Mouse (Mus musculus) intestine, postnatal 0 days (tissue): ENCODE data around the gene Calhm2. TPM values are rescaled to one million over a fixed set of nuclear protein-coding genes. Genes with fewer than 3 reads are reported as not detected.

ENCODE experiments used
- ATAC-seq: fragments of 200-750 bp; cut with Nextera tagmentation; 2 replicates; pipeline ENCODE4 v1.8.0; 2017; ENCODE audit warnings: mild to moderate bottlenecking, moderate TSS enrichment, moderate library complexity
- H3K27ac ChIP-seq: fragments of 300-500 bp; sonication (generic); 2 replicates; pipeline ENCODE4 v1.5.1; 2014; ENCODE audit warnings: mild to moderate bottlenecking, low read depth, low read length, moderate library complexity
- H3K27me3 ChIP-seq: fragments of 300-500 bp; sonication (generic); replicated peaks from 2 replicates; pipeline ENCODE4 v1.6.1; 2014; ENCODE audit warnings: low read length, mixed read lengths; ENCODE audit not compliant: control insufficient read depth, insufficient read depth
- H3K36me3 ChIP-seq: fragments of 300-500 bp; sonication (generic); 2 replicates; pipeline ENCODE4 v1.6.1; 2014; ENCODE audit warnings: mild to moderate bottlenecking, moderate library complexity; ENCODE audit not compliant: control insufficient read depth, insufficient read depth
- H3K4me1 ChIP-seq: fragments of 300-500 bp; sonication (generic); replicated peaks from 2 replicates; pipeline ENCODE4 v1.6.1; 2014; ENCODE audit warnings: antibody characterized with exemption, low read length, mixed read lengths; ENCODE audit not compliant: control insufficient read depth, insufficient read depth
- H3K4me2 ChIP-seq: fragments of 300-500 bp; sonication (generic); replicated peaks from 2 replicates; pipeline ENCODE4 v1.6.1; 2014; ENCODE audit warnings: low read depth, mild to moderate bottlenecking, moderate library complexity
- H3K4me3 ChIP-seq: fragments of 300-500 bp; sonication (generic); 2 replicates; pipeline ENCODE4 v1.5.1; 2014; ENCODE audit warnings: low read depth, low read length
- H3K9ac ChIP-seq: fragments of 300-500 bp; sonication (generic); 2 replicates; pipeline ENCODE4 v1.6.1; 2014; ENCODE audit warnings: mild to moderate bottlenecking, low read depth, low read length
- H3K9me3 ChIP-seq: fragments of 300-500 bp; sonication (generic); 2 replicates; pipeline ENCODE4 v1.6.1; 2016; ENCODE audit warnings: mixed run types; ENCODE audit not compliant: control insufficient read depth
- CTCF ChIP-seq: sonication (generic); IDR thresholded peaks from 2 replicates; pipeline ENCODE4 v1.5.1; 2016; ENCODE audit warnings: low read depth, mild to moderate bottlenecking, control low read depth, antibody characterized with exemption, moderate library complexity
- WGBS: fragments of 180-500 bp; shearing (Covaris S2); extraction: QIAGEN DNeasy Blood & Tissue Kit; methylation state at CpG from one replicate; pipeline ENCODE4 v1.1.7; 2014; 5-methylcytosine and 5-hydroxymethylcytosine counted together
- polyA plus RNA-seq: library from polyadenylated mRNA; unstranded; fragments of >200 nt; fragmentation: Nextera tagmentation; extraction: Ambion mirVana; gene quantifications from 2 replicates; pipeline ENCODE4 v1.2.1, GENCODE M21; 2015

Gene Calhm2
- polyA plus RNA-seq, 1 experiment from 2014 or later = 2.6 TPM

GRCm38 (mm10) chr19:47067924-47068611 is 70.0 kb downstream of the Calhm2 start:
- no peaks in the 10 kb centered on the region for H3K27me3 ChIP-seq
- peak overlapping the region; percentile 75 for H3K4me2 ChIP-seq
- peak; percentile 43 for TF ChIP-seq CTCF
- H3K9me3 ChIP-seq = no peaks in the 10 kb centered on the region
- WGBS = under 1% methylated on average over 70 of the region's 72 CpGs
- H3K36me3 ChIP-seq = peaks cover 25% of the 10 kb centered on the region
- no peaks in the 10 kb centered on the region for H3K4me1 ChIP-seq
- H3K9ac ChIP-seq = peak overlapping the region; percentile 92
- H3K27ac ChIP-seq = peak overlapping the region; percentile 89
- peak overlapping the region; percentile 99 for H3K4me3 ChIP-seq
- peak; percentile 86 for ATAC-seq

GRCm38 (mm10) chr19:47067096-47067882 is 70.8 kb downstream of the Calhm2 start, which contains the start of gene Taf5:
TSS of gene Taf5 (plus strand) at chr19:47067746.
- H3K4me3 ChIP-seq = peak within 1 kb of the TSS; percentile 99
- TF ChIP-seq CTCF = peak; percentile 41
- ATAC-seq = peak; percentile 81
- H3K36me3 ChIP-seq = peaks cover 17% of the 10 kb centered on the region
- peak within 1 kb of the TSS; percentile 89 for H3K27ac ChIP-seq
- H3K9me3 ChIP-seq = no peaks in the 10 kb centered on the region
- WGBS = 9% methylated on average over 45 of the region's 49 CpGs
- peak within 1 kb of the TSS; percentile 92 for H3K9ac ChIP-seq
- peak within 1 kb of the TSS; percentile 75 for H3K4me2 ChIP-seq
- no peaks in the 10 kb centered on the region for H3K27me3 ChIP-seq
- H3K4me1 ChIP-seq = no peaks in the 10 kb centered on the region

- Histone ChIP-seq H3K4me1 (no peaks in the 10 kb centered on the region), H3K27me3 (no peaks in the 10 kb centered on the region), H3K9ac (no peak overlapping the region), H3K9me3 (no peaks in the 10 kb centered on the region), H3K4me2 (no peak overlapping the region), H3K36me3 (peaks cover 5% of the 10 kb centered on the region; the same call in 1 of the 2 replicates), H3K27ac (no peak overlapping the region), H3K4me3 (no peak overlapping the region)
- WGBS = 94% methylated on average over 3 of the region's 3 CpGs
- no peak for ATAC-seq
- peak; percentile 45 for TF ChIP-seq CTCF
Observed at GRCm38 (mm10) chr19:47065860-47066259, 72.2 kb downstream of the Calhm2 start.

GRCm38 (mm10) chr19:47057684-47058083 is 80.4 kb downstream of the Calhm2 start:
- Histone ChIP-seq H3K4me3 (no peak overlapping the region), H3K9me3 (no peaks in the 10 kb centered on the region), H3K27ac (no peak overlapping the region), H3K4me2 (no peak overlapping the region), H3K9ac (no peak overlapping the region), H3K36me3 (no peaks in the 10 kb centered on the region), H3K4me1 (no peaks in the 10 kb centered on the region), H3K27me3 (no peaks in the 10 kb centered on the region)
- no peak for ATAC-seq
- 73% methylated on average over 1 of the region's 1 CpGs for WGBS
- no peak for TF ChIP-seq CTCF

Other genes starting within 250 kb of the Calhm2 start
- gene Ina, start 123.6 kb downstream of the Calhm2 start, polyA plus RNA-seq = 4.1 and 4.7 TPM in 2 replicates
- 22.0 and 23.0 TPM in 2 replicates for gene Nt5c2, start 123.1 kb downstream of the Calhm2 start, polyA plus RNA-seq
- 9.4 and 14.4 TPM in 2 replicates for gene Pcgf6, start 87.4 kb downstream of the Calhm2 start, polyA plus RNA-seq
- gene Taf5, start 70.5 kb downstream of the Calhm2 start, polyA plus RNA-seq = 3.9 TPM in 2 replicates
- 2,827 and 3,144 TPM in 2 replicates for gene Usmg5, start 47.6 kb downstream of the Calhm2 start, polyA plus RNA-seq
- gene Pdcd11, start 47.5 kb downstream of the Calhm2 start, polyA plus RNA-seq = 4.3 and 5.2 TPM in 2 replicates
- not detected in 2 replicates for gene Calhm1, start 6.0 kb upstream of the Calhm2 start, polyA plus RNA-seq
- gene Calhm3, start 19.5 kb upstream of the Calhm2 start, polyA plus RNA-seq = 0.43 and 0.95 TPM in 2 replicates
- 2.4 and 2.6 TPM in 2 replicates for gene Neurl1a, start 40.5 kb upstream of the Calhm2 start, polyA plus RNA-seq